Mouse (Mus musculus) liver, embryonic 14.5 days (tissue): ENCODE measurements around the gene Anapc1. TPM values are rescaled to one million over a fixed set of nuclear protein-coding genes. Genes with fewer than 3 reads are reported as not detected.

Experiments used
- ATAC-seq: fragments of 200-750 bp; cut with Nextera tagmentation; 2 replicates; pipeline ENCODE4 v1.8.0; 2017; ENCODE audit warnings: moderate number of reproducible peaks, mild to moderate bottlenecking, moderate library complexity; ENCODE audit not compliant: insufficient read depth
- DNase-seq, 3 experiments: peaks; one replicate each; pipeline ENCODE4 v3.0.0-alpha.2; 2012 to 2013; ENCODE audit warnings: low read depth in 3 of 3, low spot score in 3 of 3
- H3K27ac ChIP-seq: fragments of 300-500 bp; sonication (generic); 2 replicates; pipeline ENCODE4 v1.5.1; 2014; ENCODE audit warnings: moderate library complexity, mild to moderate bottlenecking, control low read depth, inconsistent platforms
- H3K27me3 ChIP-seq: fragments of 300-500 bp; sonication (generic); 2 replicates; pipeline ENCODE4 v1.6.1; 2014; ENCODE audit warnings: mild to moderate bottlenecking, low read length, moderate library complexity; ENCODE audit not compliant: control insufficient read depth, insufficient read depth
- H3K36me3 ChIP-seq: fragments of 300-500 bp; sonication (generic); replicated peaks from 2 replicates; pipeline ENCODE4 v1.6.1; 2014; ENCODE audit warnings: low read depth; ENCODE audit not compliant: control insufficient read depth, insufficient read depth
- H3K4me1 ChIP-seq, 2 experiments: fragments of 200-500 bp in 1 of 2; fragments of 300-500 bp in 1 of 2; sonication (generic) in 1 of 2; replicated peaks; 2 replicates each; pipeline ENCODE4 v1.6.1; 2012 to 2014; ENCODE audit warnings: antibody characterized with exemption in 1 of 2, inconsistent platforms in 1 of 2, low read length in 1 of 2; ENCODE audit not compliant: control insufficient read depth in 2 of 2, insufficient read depth in 2 of 2
- H3K4me2 ChIP-seq: fragments of 300-500 bp; sonication (generic); 2 replicates; pipeline ENCODE4 v1.6.1; 2014; ENCODE audit warnings: low read depth, mild to moderate bottlenecking, control low read depth, moderate library complexity
- H3K4me3 ChIP-seq, 2 experiments: fragments of 200-500 bp in 1 of 2; fragments of 300-500 bp in 1 of 2; sonication (generic) in 1 of 2; 2 replicates each; pipeline ENCODE4 v1.5.1; 2012 to 2014; ENCODE audit warnings: low read depth in 2 of 2, low read length in 2 of 2, mild to moderate bottlenecking in 2 of 2, control low read depth in 1 of 2, inconsistent platforms in 1 of 2, moderate library complexity in 1 of 2; ENCODE audit not compliant: insufficient read depth in 1 of 2
- H3K9ac ChIP-seq: fragments of 300-500 bp; sonication (generic); replicated peaks from 2 replicates; pipeline ENCODE4 v1.6.1; 2014; ENCODE audit warnings: mild to moderate bottlenecking, control low read depth, moderate library complexity
- H3K9me3 ChIP-seq: fragments of 300-500 bp; sonication (generic); 2 replicates; pipeline ENCODE4 v1.6.1; 2016; ENCODE audit warnings: low read length, mixed read lengths; ENCODE audit not compliant: control insufficient read depth
- CTCF ChIP-seq: IDR thresholded peaks from 2 replicates; pipeline ENCODE4 v1.5.1; 2016; ENCODE audit warnings: antibody characterized with exemption, low read depth, control low read depth
- EP300 ChIP-seq: IDR thresholded peaks from 2 replicates; pipeline ENCODE4 v1.6.1; 2016; ENCODE audit warnings: antibody characterized with exemption, low read depth
- WGBS: fragments of 180-500 bp; shearing (Covaris S2); extraction: QIAGEN DNeasy Blood & Tissue Kit; methylation state at CpG from one replicate; pipeline ENCODE4 v1.1.7; 2014; ENCODE audit not compliant: insufficient replicate concordance; 5-methylcytosine and 5-hydroxymethylcytosine counted together
- polyA plus RNA-seq, 2 experiments: library from polyadenylated mRNA; depleted of rRNA in 1 of 2; stranded (reverse) in 1 of 2; unstranded in 1 of 2; fragments of >200 nt; fragmentation: Nextera tagmentation in 1 of 2; extraction: Ambion mirVana in 1 of 2; gene quantifications; 2 replicates each; pipeline versions ENCODE4 v1.2.1 to v1.2.3; 2012 to 2014

The Anapc1 gene
- polyA plus RNA-seq, 2 experiments = 20.6 to 21.6 TPM

DNA sequence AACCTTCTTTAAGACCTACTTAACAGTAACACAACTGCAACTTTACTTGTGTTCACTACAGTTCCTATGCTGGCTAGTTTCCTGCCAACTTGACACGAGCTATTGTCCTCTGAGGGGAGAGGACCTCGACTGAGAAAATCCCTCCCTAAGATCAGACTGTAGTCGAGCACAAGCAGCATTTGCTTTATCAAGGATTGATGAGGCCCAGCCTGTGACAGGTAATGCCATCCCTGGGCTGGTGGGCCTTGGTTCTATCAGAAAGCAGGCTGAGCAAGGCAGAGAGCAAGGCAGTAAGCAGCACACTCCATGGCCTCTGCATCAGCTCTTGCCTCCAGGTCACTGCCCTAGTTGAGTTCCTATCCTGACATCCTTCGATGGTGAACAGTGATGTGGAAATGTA is 6.0 kb upstream of the Anapc1 start:
- 44% methylated on average over 4 of the region's 4 CpGs for WGBS
- TF ChIP-seq CTCF (no peak), EP300 (no peak)
- DNase-seq (no peak), ATAC-seq (no peak)
- no peaks in the 10 kb centered on the region for H3K36me3 ChIP-seq
- H3K9me3 ChIP-seq = no peaks in the 10 kb centered on the region
- no peak overlapping the region for H3K4me3 ChIP-seq
- H3K4me1 ChIP-seq = no peaks in the 10 kb centered on the region
- no peak overlapping the region for H3K9ac ChIP-seq
- peaks cover 8% of the 10 kb centered on the region for H3K27me3 ChIP-seq
- H3K27ac ChIP-seq = no peak overlapping the region
- H3K4me2 ChIP-seq = no peak overlapping the region

GRCm38 (mm10) chr2:128692771-128693170 is 5.6 kb upstream of the Anapc1 start:
- no peak overlapping the region for H3K4me3 ChIP-seq
- 73% methylated on average over 10 of the region's 10 CpGs for WGBS
- H3K4me2 ChIP-seq = no peak overlapping the region
- TF ChIP-seq CTCF = no peak
- no peak for TF ChIP-seq EP300
- peaks cover 2% of the 10 kb centered on the region in 2 experiments for H3K4me1 ChIP-seq
- DNase-seq (no peak), ATAC-seq (no peak)
- H3K27ac ChIP-seq = no peak overlapping the region
- peaks cover 4% of the 10 kb centered on the region for H3K27me3 ChIP-seq
- H3K36me3 ChIP-seq = no peaks in the 10 kb centered on the region
- no peaks in the 10 kb centered on the region for H3K9me3 ChIP-seq
- no peak overlapping the region for H3K9ac ChIP-seq

DNA sequence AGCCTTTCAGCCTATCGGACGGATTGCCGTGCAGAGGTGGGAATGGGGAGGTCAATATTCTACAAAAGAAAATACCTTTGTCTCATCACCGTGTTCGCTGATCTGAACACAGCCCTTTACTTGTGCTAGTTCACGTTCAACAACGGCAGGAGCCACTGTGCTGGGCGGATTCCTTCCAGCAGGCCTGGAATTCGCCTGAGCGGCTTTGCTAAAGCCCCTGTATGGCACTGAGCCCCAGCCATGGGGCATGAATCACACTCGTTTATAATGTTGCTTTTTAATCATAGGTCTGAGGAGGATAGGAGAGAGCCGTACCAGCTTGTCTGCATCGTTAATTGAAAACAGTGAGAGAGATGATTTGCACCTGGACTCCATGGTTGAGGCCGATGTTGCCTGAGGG is 5.1 kb upstream of the Anapc1 start:
- ATAC-seq (no peak), DNase-seq (no peak)
- no peak overlapping the region for H3K27ac ChIP-seq
- 72% methylated on average over 14 of the region's 14 CpGs for WGBS
- no peak overlapping the region for H3K4me2 ChIP-seq
- H3K9me3 ChIP-seq = no peaks in the 10 kb centered on the region
- no peaks in the 10 kb centered on the region for H3K36me3 ChIP-seq
- peaks cover 3% of the 10 kb centered on the region in 2 experiments for H3K4me1 ChIP-seq
- peaks cover under 1% of the 10 kb centered on the region; the same call in 1 of the 2 replicates for H3K27me3 ChIP-seq
- no peak overlapping the region for H3K4me3 ChIP-seq
- no peak overlapping the region for H3K9ac ChIP-seq
- no peak for TF ChIP-seq EP300

- Histone ChIP-seq H3K4me3 (peak overlapping the region; percentile 79 to 85), H3K27ac (no peak overlapping the region), H3K9ac (peak overlapping the region; percentile 95), H3K4me1 (peaks cover 9% of the 10 kb centered on the region in 2 experiments), H3K27me3 (no peaks in the 10 kb centered on the region), H3K36me3 (peaks cover 15% of the 10 kb centered on the region), H3K9me3 (no peaks in the 10 kb centered on the region), H3K4me2 (peak overlapping the region; percentile 78)
- DNase-seq (no peak), ATAC-seq (peak; percentile 30)
- 44% methylated on average over 10 of the region's 10 CpGs for WGBS
- TF ChIP-seq EP300 = no peak
- TF ChIP-seq CTCF = no peak
Measured at GRCm38 (mm10) chr2:128687558-128688120, 448 bp upstream of the Anapc1 start.

- Histone ChIP-seq H3K9me3 (no peaks in the 10 kb centered on the region), H3K9ac (no peak overlapping the region), H3K4me2 (no peak overlapping the region), H3K36me3 (peaks cover 53% of the 10 kb centered on the region), H3K27ac (no peak overlapping the region), H3K27me3 (no peaks in the 10 kb centered on the region), H3K4me3 (no peak overlapping the region), H3K4me1 (peaks cover under 1% of the 10 kb centered on the region in 2 experiments; a peak in 2 of 4 replicates)
- ATAC-seq = no peak
- DNase-seq = no peak
- 50% methylated on average over 4 of the region's 4 CpGs for WGBS
- TF ChIP-seq EP300 (no peak), CTCF (no peak)
Measured at GRCm38 (mm10) chr2:128680661-128681060, 6.5 kb downstream of the Anapc1 start.
